Mouse (Mus musculus): Measurements from ENCODE around the gene Prpf40b. TPM values are rescaled to one million over a fixed set of nuclear protein-coding genes. Genes with fewer than 3 reads are reported as not detected.

The Prpf40b gene
- polyA plus RNA-seq, 1 experiment from 2014 or later: 129 TPM

Other genes with a start within 250 kb of the Prpf40b start
- gene Prph, start 239.9 kb upstream of the Prpf40b start, polyA plus RNA-seq (2015; fragmentation: Nextera tagmentation; extraction: Ambion mirVana): 1.3 and 2.2 TPM in 2 replicates
- 15.9 and 17.3 TPM in 2 replicates for gene Troap, start 220.5 kb upstream of the Prpf40b start, polyA plus RNA-seq (2015; fragmentation: Nextera tagmentation; extraction: Ambion mirVana)
- gene C1ql4, start 207.3 kb upstream of the Prpf40b start, polyA plus RNA-seq (2015; fragmentation: Nextera tagmentation; extraction: Ambion mirVana): 0.71 TPM in 1 of 2 replicates, not detected in the other
- 0.27 and 0.51 TPM in 2 replicates for gene Dnajc22, start 201.9 kb upstream of the Prpf40b start, polyA plus RNA-seq (2015; fragmentation: Nextera tagmentation; extraction: Ambion mirVana)
- 39.5 and 44.6 TPM in 2 replicates for gene Spats2, start 169.2 kb upstream of the Prpf40b start, polyA plus RNA-seq (2015; fragmentation: Nextera tagmentation; extraction: Ambion mirVana)
- 4.5 and 5.6 TPM in 2 replicates for gene Kcnh3, start 70.2 kb upstream of the Prpf40b start, polyA plus RNA-seq (2015; fragmentation: Nextera tagmentation; extraction: Ambion mirVana)
- gene Mcrs1, start 43.1 kb upstream of the Prpf40b start, polyA plus RNA-seq (2015; fragmentation: Nextera tagmentation; extraction: Ambion mirVana): 207 and 220 TPM in 2 replicates
- gene Fam186b, start 801 bp downstream of the Prpf40b start, polyA plus RNA-seq (2015; fragmentation: Nextera tagmentation; extraction: Ambion mirVana): 0.42 and 0.50 TPM in 2 replicates
- 8.7 and 10.3 TPM in 2 replicates for gene Fmnl3, start 75.4 kb downstream of the Prpf40b start, polyA plus RNA-seq (2015; fragmentation: Nextera tagmentation; extraction: Ambion mirVana)
- 273 and 295 TPM in 2 replicates for gene Tmbim6, start 97.8 kb downstream of the Prpf40b start, polyA plus RNA-seq (2015; fragmentation: Nextera tagmentation; extraction: Ambion mirVana)
- gene Nckap5l, start 162.7 kb downstream of the Prpf40b start, polyA plus RNA-seq (2015; fragmentation: Nextera tagmentation; extraction: Ambion mirVana): 12.5 and 12.7 TPM in 2 replicates
- gene Bcdin3d, start 179.6 kb downstream of the Prpf40b start, polyA plus RNA-seq (2015; fragmentation: Nextera tagmentation; extraction: Ambion mirVana): 23.5 and 24.4 TPM in 2 replicates
- gene Faim2, start 233.1 kb downstream of the Prpf40b start, polyA plus RNA-seq (2015; fragmentation: Nextera tagmentation; extraction: Ambion mirVana): 20.8 and 29.8 TPM in 2 replicates